ENCODE assay signal across 9 mouse cellular contexts in the genomic region with DNA sequence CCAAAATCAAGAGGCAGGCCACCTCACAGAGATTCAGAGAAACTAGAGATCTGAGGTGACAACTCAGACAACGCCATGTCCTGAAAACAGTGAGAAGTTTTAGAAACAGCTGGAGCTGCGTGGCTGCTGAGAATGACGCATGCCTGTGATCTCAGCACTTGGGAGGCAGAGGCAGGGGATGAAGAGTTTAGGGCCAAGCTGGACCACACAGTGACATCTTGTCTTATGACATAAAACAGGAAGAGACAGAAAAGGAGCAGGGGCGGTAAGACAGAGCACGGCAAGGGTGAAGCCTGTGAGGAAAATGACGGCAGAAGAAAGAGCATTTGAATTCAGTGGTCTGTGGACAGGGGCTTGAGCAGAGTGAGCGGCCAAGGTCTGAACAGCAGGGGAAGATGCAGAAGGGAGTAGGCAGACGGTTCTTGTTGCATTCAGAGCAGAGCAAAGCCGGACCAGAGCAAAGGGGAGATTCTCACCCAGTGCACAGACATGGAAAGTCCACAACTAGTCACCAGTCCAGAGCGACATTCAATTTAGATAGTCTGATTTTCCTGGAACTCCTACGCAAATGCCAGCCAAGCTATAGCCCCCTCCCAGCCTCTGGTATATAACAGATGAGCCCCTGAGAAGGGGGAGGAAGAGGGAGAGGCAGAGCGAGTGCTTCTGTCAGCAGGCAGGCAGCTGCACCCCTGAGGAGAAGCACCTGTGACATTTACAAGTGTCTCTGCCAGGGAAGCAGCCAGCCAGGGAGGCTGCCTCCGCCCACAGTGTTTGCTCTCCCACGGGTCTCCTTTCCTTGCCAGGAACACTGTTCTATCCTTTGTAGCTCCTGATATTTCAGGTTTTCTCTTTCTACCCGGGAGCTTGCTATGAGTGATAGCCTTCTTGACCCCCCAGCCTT. TPM values are rescaled to one million over a fixed set of nuclear protein-coding genes. Genes with fewer than 3 reads are reported as not detected.
DNase-seq lines count a peak whose midpoint lies in the region; TF ChIP-seq lines count a peak whose summit lies in the region.
"Had no signal": no experiment of that assay in that cellular context is flagged by ENCODE, and none has a peak within 500 bp of the region (broad histone marks: within the 10 kb centered on the region; RNA-seq: fewer than 3 reads in every experiment).

No protein-coding gene starts in this region.

- DNase-seq in gastrocnemius, adult 2 months, result peak; percentile 62
- no peak for DNase-seq in gastrocnemius, postnatal 36 days
- DNase-seq in cerebellum, adult 11 months, result peak; percentile 84
- DNase-seq in heart, adult 9 months (ENCODE audit: low spot score in 2 of 2), result peak; percentile 3 to 9
- DNase-seq in layer of hippocampus, adult 11-12 months (ENCODE audit: low spot score), result peak; percentile 73
- DNase-seq in right cerebral cortex, adult 2 months (ENCODE audit: low spot score in 2 of 2), result peak; percentile 74 to 79
- no peak for DNase-seq in B cell, adult 2 months
- DNase-seq in adrenal gland, adult 2 months, result no peak

- H3K27ac ChIP-seq in gastrocnemius, adult 2 months, result no peak overlapping the region

- no peak for TF ChIP-seq CTCF in gastrocnemius, adult 2 months (IDR thresholded peaks at IDR 0.05)

- intact Hi-C loops in gastrocnemius, adult 2 months (cut with DNase I), result no loop called here
- intact Hi-C loops in gastrocnemius, postnatal 36 days (cut with DNase I), result no loop called here

- no peak overlapping the region for H3K4me3 ChIP-seq in gastrocnemius, adult 2 months

RNA-seq across cellular contexts. Expression of a gene that starts 19.6 kb away (rescaled TPM):
- total RNA-seq in gastrocnemius, adult 2 months (2021), result under 1 TPM; 0.10 to 0.14 TPM
- under 1 TPM; 0.13 to 0.27 TPM for total RNA-seq in gastrocnemius, postnatal 36 days (2021)
- under 1 TPM; 0.23 to 0.45 TPM for total RNA-seq in adrenal gland, adult 2 months (2021)
- 0.42 and 0.49 TPM in 2 replicates for polyA plus RNA-seq in adrenal gland, adult 2 months (2012; rRNA removed)
- total RNA-seq: liver, adult 2 months had no signal
- polyA plus RNA-seq: liver, adult 2 months had no signal

Comparison
In these comparisons a context has a peak if more than half of its experiments do, and no peak if none do; other contexts are left out.
1. DNase-seq: peak in gastrocnemius, adult 2 months (single experiment), cerebellum, adult 11 months (single experiment), heart, adult 9 months (2 of 2), layer of hippocampus, adult 11-12 months (single experiment) and right cerebral cortex, adult 2 months (2 of 2); none in gastrocnemius, postnatal 36 days (0 of 2), B cell, adult 2 months (0 of 2) and adrenal gland, adult 2 months (single experiment).